ENCODE assay signal across 8 mouse cellular contexts in the genomic region with DNA sequence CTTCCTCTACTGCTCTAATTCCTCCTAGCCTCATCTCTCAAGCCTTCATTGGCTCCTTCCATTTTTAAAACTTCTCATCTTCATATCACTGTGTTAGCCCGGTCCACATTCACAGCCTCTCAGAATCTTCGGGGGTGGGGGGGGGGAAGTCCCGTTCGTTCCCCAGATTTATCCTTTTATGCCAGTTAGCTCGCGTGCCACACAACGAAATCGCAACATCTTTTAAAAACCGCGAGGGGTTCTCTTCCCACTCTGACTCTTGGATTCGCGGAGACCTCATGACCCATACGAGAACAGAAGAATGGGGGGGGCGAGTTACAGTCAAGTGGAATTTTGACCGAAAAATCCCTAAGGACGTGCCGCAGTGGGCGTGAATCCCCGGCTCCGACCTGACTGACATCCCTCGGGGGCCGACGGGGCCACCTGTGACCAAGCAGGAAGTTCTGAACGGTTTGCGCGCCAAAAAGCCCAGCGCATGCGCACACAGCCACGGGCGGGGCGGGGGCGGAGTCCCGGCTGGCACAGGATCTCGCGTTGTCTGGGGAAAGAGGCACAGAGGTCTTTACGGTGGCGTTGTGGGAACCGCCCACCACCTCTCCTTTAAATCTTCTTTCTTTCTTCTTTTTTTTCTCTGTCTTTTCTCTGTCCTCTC. TPM values are rescaled to one million over a fixed set of nuclear protein-coding genes. Genes with fewer than 3 reads are reported as not detected.
A peak's percentile ranks its signal among the peaks of the same experiment; 100 is the strongest.
DNase-seq lines count a peak whose midpoint lies in the region; ATAC-seq lines count a peak whose summit lies in the region.

No protein-coding gene starts in this region.

- intact Hi-C loops in gastrocnemius, postnatal 14 days (cut with DNase I; ENCODE audit: low total_unique reads): no loop called here
- intact Hi-C loops in left cerebral cortex, postnatal 10 days (cut with DNase I): no loop called here

- H3K9me3 ChIP-seq in intestine, embryonic 14.5 days (ENCODE audit: control insufficient read depth, low read length): no peaks in the 10 kb centered on the region

- DNase-seq in adrenal gland, adult 18-20 months (ENCODE audit: low spot score in 2 of 2): peak; percentile 96 to 97
- DNase-seq in embryo, embryonic 10.5 days (ENCODE audit: low spot score): peak; percentile 97
- peak; percentile 93 for DNase-seq in gastrocnemius, postnatal 14 days
- DNase-seq in intestine, embryonic 14.5 days (ENCODE audit: low spot score): peak; percentile 99
- peak; percentile 91 to 94 for DNase-seq in left cerebral cortex, postnatal 10 days (ENCODE audit: extremely low spot score in 1 of 2, low spot score in 2 of 2)
- DNase-seq in right cerebral cortex, postnatal 10 days (ENCODE audit: low spot score in 2 of 2): peak; percentile 95 to 96
- peak; percentile 95 for DNase-seq in urinary bladder, postnatal 14 days (ENCODE audit: low spot score)

- under 1% methylated on average over 38 of the region's 38 CpGs for WGBS in intestine, embryonic 14.5 days

- peaks cover 6% of the 10 kb centered on the region for H3K4me1 ChIP-seq in intestine, embryonic 14.5 days (replicated peaks; ENCODE audit: control insufficient read depth, insufficient read depth, low read length)

- H3K9ac ChIP-seq in intestine, embryonic 14.5 days (ENCODE audit: low read length): peak overlapping the region; percentile 96

- H3K4me3 ChIP-seq in intestine, embryonic 14.5 days (ENCODE audit: low read depth, low read length): peak overlapping the region; percentile 72

- ATAC-seq in intestine, embryonic 14.5 days (replicated peaks; ENCODE audit: low FRiP score, low TSS enrichment, low read depth): peak; percentile 92
- peak; percentile 86 for ATAC-seq in megakaryocyte progenitor cell, adult 5-6 weeks (replicated peaks; ENCODE audit: poor library complexity)

- H3K27ac ChIP-seq in intestine, embryonic 14.5 days (ENCODE audit: low read depth): peak overlapping the region; percentile 100

- no peaks in the 10 kb centered on the region for H3K27me3 ChIP-seq in intestine, embryonic 14.5 days (replicated peaks; ENCODE audit: control insufficient read depth, insufficient read depth, low read length)

- H3K4me2 ChIP-seq in intestine, embryonic 14.5 days (ENCODE audit: low read length): peak overlapping the region; percentile 83

- no peaks in the 10 kb centered on the region for H3K36me3 ChIP-seq in intestine, embryonic 14.5 days (ENCODE audit: control insufficient read depth, insufficient read depth, low read length)

RNA-seq across cellular contexts. Expression of gene Gpr19, which starts 0.8 kb away (rescaled TPM):
- 1 to 10 TPM; 5.3 to 6.5 TPM for total RNA-seq in adrenal gland, adult 18-20 months (2021)
- 1 to 10 TPM; 5.5 to 5.8 TPM for total RNA-seq in gastrocnemius, postnatal 14 days (2021)
- 10.7 and 11.1 TPM in 2 replicates for polyA plus RNA-seq in intestine, embryonic 14.5 days (2014; fragmentation: Nextera tagmentation; extraction: Ambion mirVana)
- total RNA-seq in left cerebral cortex, postnatal 10 days (2021): 10 to 100 TPM; 23.4 to 26.0 TPM
- total RNA-seq in megakaryocyte progenitor cell, adult 5-6 weeks (2015): 7.7 and 12.8 TPM in 2 replicates
- total RNA-seq in megakaryocyte progenitor cell, adult 5-6 weeks (2017): 7.2 and 7.6 TPM in 2 replicates

RNA-seq across cellular contexts. Expression of gene Cdkn1b, which starts 22.6 kb away (rescaled TPM):
- 10 to 100 TPM; 30.6 to 33.0 TPM for total RNA-seq in adrenal gland, adult 18-20 months (2021)
- 10 to 100 TPM; 42.0 to 42.4 TPM for total RNA-seq in gastrocnemius, postnatal 14 days (2021)
- polyA plus RNA-seq in intestine, embryonic 14.5 days (2014; fragmentation: Nextera tagmentation; extraction: Ambion mirVana): 15.8 and 16.0 TPM in 2 replicates
- 10 to 100 TPM; 45.0 to 46.9 TPM for total RNA-seq in left cerebral cortex, postnatal 10 days (2021)
- total RNA-seq in megakaryocyte progenitor cell, adult 5-6 weeks (2015): 20.1 and 21.1 TPM in 2 replicates
- 36.8 and 39.1 TPM in 2 replicates for total RNA-seq in megakaryocyte progenitor cell, adult 5-6 weeks (2017)

Comparison
In these comparisons a context has a peak if more than half of its experiments do, and no peak if none do; other contexts are left out.
1. Peak in every context shown above with its lines: DNase-seq, ATAC-seq, H3K4me3 ChIP-seq and H3K27ac ChIP-seq.